Mouse (Mus musculus): ENCODE measurements around the gene Kmt2b. TPM values are rescaled to one million over a fixed set of nuclear protein-coding genes. Genes with fewer than 3 reads are reported as not detected.

Gene Kmt2b
- polyA plus RNA-seq, 1 experiment: 57.7 TPM

GRCm38 (mm10) chr7:30525954-30526353 is 62.6 kb downstream of the Kmt2b start:
- no peak for TF ChIP-seq POLR2A (IDR thresholded peaks at IDR 0.05; ENCODE audit: borderline replicate concordance, insufficient read depth, low read length)
- TF ChIP-seq CTCF (IDR thresholded peaks at IDR 0.05; ENCODE audit: borderline replicate concordance, insufficient read depth, low read depth, low read length): no peak
- 51% methylated on average over 10 of the region's 10 CpGs for WGBS
- Histone ChIP-seq H3K4me3 (replicated peaks; ENCODE audit: insufficient read depth, low read depth, low read length) (no peak overlapping the region), H3K4me1 (ENCODE audit: control insufficient read depth, insufficient read depth, low read length) (peaks cover 10% of the 10 kb centered on the region), H3K27ac (ENCODE audit: insufficient read depth, low read length) (no peak overlapping the region), H3K27me3 (ENCODE audit: control insufficient read depth, insufficient read depth, low read length) (no peaks in the 10 kb centered on the region)
- no peak for DNase-seq

GRCm38 (mm10) chr7:30524487-30524886 is 64.0 kb downstream of the Kmt2b start:
- Histone ChIP-seq H3K27ac (ENCODE audit: insufficient read depth, low read length) (no peak overlapping the region), H3K4me1 (ENCODE audit: control insufficient read depth, insufficient read depth, low read length) (peaks cover 24% of the 10 kb centered on the region), H3K4me3 (replicated peaks; ENCODE audit: insufficient read depth, low read depth, low read length) (no peak overlapping the region), H3K27me3 (ENCODE audit: control insufficient read depth, insufficient read depth, low read length) (no peaks in the 10 kb centered on the region)
- DNase-seq: no peak
- TF ChIP-seq POLR2A (IDR thresholded peaks at IDR 0.05; ENCODE audit: borderline replicate concordance, insufficient read depth, low read length) (no peak), CTCF (IDR thresholded peaks at IDR 0.05; ENCODE audit: borderline replicate concordance, insufficient read depth, low read depth, low read length) (no peak)
- 82% methylated on average over 6 of the region's 6 CpGs for WGBS

- no peak for DNase-seq
- no peak overlapping the region for H3K4me3 ChIP-seq (replicated peaks; ENCODE audit: insufficient read depth, low read depth, low read length)
- no peaks in the 10 kb centered on the region for H3K27me3 ChIP-seq (ENCODE audit: control insufficient read depth, insufficient read depth, low read length)
- WGBS: 85% methylated on average over 10 of the region's 10 CpGs
- TF ChIP-seq CTCF (IDR thresholded peaks at IDR 0.05; ENCODE audit: borderline replicate concordance, insufficient read depth, low read depth, low read length): no peak
- TF ChIP-seq POLR2A (IDR thresholded peaks at IDR 0.05; ENCODE audit: borderline replicate concordance, insufficient read depth, low read length): no peak
- peaks cover 25% of the 10 kb centered on the region for H3K4me1 ChIP-seq (ENCODE audit: control insufficient read depth, insufficient read depth, low read length)
- no peak overlapping the region for H3K27ac ChIP-seq (ENCODE audit: insufficient read depth, low read length)
Measured at GRCm38 (mm10) chr7:30522871-30523270, 65.7 kb downstream of the Kmt2b start.

GRCm38 (mm10) chr7:30520856-30521255 is 67.7 kb downstream of the Kmt2b start:
- DNase-seq: peak; percentile 61 to 69
- H3K4me3 ChIP-seq (replicated peaks; ENCODE audit: insufficient read depth, low read depth, low read length): no peak overlapping the region
- no peaks in the 10 kb centered on the region for H3K27me3 ChIP-seq (ENCODE audit: control insufficient read depth, insufficient read depth, low read length)
- TF ChIP-seq CTCF (IDR thresholded peaks at IDR 0.05; ENCODE audit: borderline replicate concordance, insufficient read depth, low read depth, low read length) (no peak), POLR2A (IDR thresholded peaks at IDR 0.05; ENCODE audit: borderline replicate concordance, insufficient read depth, low read length) (no peak)
- WGBS: 44% methylated on average over 5 of the region's 5 CpGs
- H3K4me1 ChIP-seq (ENCODE audit: control insufficient read depth, insufficient read depth, low read length): peaks cover 25% of the 10 kb centered on the region
- H3K27ac ChIP-seq (ENCODE audit: insufficient read depth, low read length): no peak overlapping the region

- Histone ChIP-seq H3K27me3 (ENCODE audit: control insufficient read depth, insufficient read depth, low read length) (no peaks in the 10 kb centered on the region), H3K4me1 (ENCODE audit: control insufficient read depth, insufficient read depth, low read length) (peaks cover 25% of the 10 kb centered on the region), H3K27ac (ENCODE audit: insufficient read depth, low read length) (no peak overlapping the region), H3K4me3 (replicated peaks; ENCODE audit: insufficient read depth, low read depth, low read length) (no peak overlapping the region)
- no peak for DNase-seq
- 34% methylated on average over 4 of the region's 4 CpGs for WGBS
- TF ChIP-seq CTCF (IDR thresholded peaks at IDR 0.05; ENCODE audit: borderline replicate concordance, insufficient read depth, low read depth, low read length) (no peak), POLR2A (IDR thresholded peaks at IDR 0.05; ENCODE audit: borderline replicate concordance, insufficient read depth, low read length) (no peak)
Measured at GRCm38 (mm10) chr7:30520396-30520795, 68.1 kb downstream of the Kmt2b start.

Other genes with a start within 250 kb of the Kmt2b start
- 20.4 and 22.1 TPM in 2 replicates for gene Lrfn3, start 226.0 kb downstream of the Kmt2b start, polyA plus RNA-seq (2012; rRNA removed)
- gene Tyrobp, start 175.0 kb downstream of the Kmt2b start, polyA plus RNA-seq (2012; rRNA removed): 23.5 and 32.5 TPM in 2 replicates
- 0.34 and 0.84 TPM in 2 replicates for gene Hcst, start 168.9 kb downstream of the Kmt2b start, polyA plus RNA-seq (2012; rRNA removed)
- 5.1 and 5.4 TPM in 2 replicates for gene Nfkbid, start 167.0 kb downstream of the Kmt2b start, polyA plus RNA-seq (2012; rRNA removed)
- gene Aplp1, start 143.2 kb downstream of the Kmt2b start, polyA plus RNA-seq (2012; rRNA removed): 782 and 892 TPM in 2 replicates
- gene Kirrel2, start 131.0 kb downstream of the Kmt2b start, polyA plus RNA-seq (2012; rRNA removed): 2.7 TPM in 2 replicates
- gene Nphs1, start 130.4 kb downstream of the Kmt2b start, polyA plus RNA-seq (2012; rRNA removed): 0.43 and 0.56 TPM in 2 replicates
- gene Prodh2, start 95.1 kb downstream of the Kmt2b start, polyA plus RNA-seq (2012; rRNA removed): not detected in 2 replicates
- 38.5 and 39.8 TPM in 2 replicates for gene Arhgap33, start 53.7 kb downstream of the Kmt2b start, polyA plus RNA-seq (2012; rRNA removed)
- 23.8 and 24.3 TPM in 2 replicates for gene Hspb6, start 36.5 kb downstream of the Kmt2b start, polyA plus RNA-seq (2012; rRNA removed)
- gene Proser3, start 36.4 kb downstream of the Kmt2b start, polyA plus RNA-seq (2012; rRNA removed): 5.6 and 7.4 TPM in 2 replicates
- gene Lin37, start 28.9 kb downstream of the Kmt2b start, polyA plus RNA-seq (2012; rRNA removed): 60.2 and 62.5 TPM in 2 replicates
- gene U2af1l4, start 25.4 kb downstream of the Kmt2b start, polyA plus RNA-seq (2012; rRNA removed): 109 and 117 TPM in 2 replicates
- 11.9 and 12.3 TPM in 2 replicates for gene Gm49396, start 25.4 kb downstream of the Kmt2b start, polyA plus RNA-seq (2012; rRNA removed)
- 147 and 155 TPM in 2 replicates for gene Psenen, start 25.1 kb downstream of the Kmt2b start, polyA plus RNA-seq (2012; rRNA removed)
- 8.3 and 10.1 TPM in 2 replicates for gene Igflr1, start 23.3 kb downstream of the Kmt2b start, polyA plus RNA-seq (2012; rRNA removed)
- not detected in 2 replicates for gene Zbtb32, start 10.2 kb upstream of the Kmt2b start, polyA plus RNA-seq (2012; rRNA removed)
- gene Upk1a, start 24.1 kb upstream of the Kmt2b start, polyA plus RNA-seq (2012; rRNA removed): 2.0 and 2.2 TPM in 2 replicates
- gene Cox6b1, start 37.4 kb upstream of the Kmt2b start, polyA plus RNA-seq (2012; rRNA removed): 1,224 and 1,255 TPM in 2 replicates
- not detected in 2 replicates for gene Etv2, start 47.1 kb upstream of the Kmt2b start, polyA plus RNA-seq (2012; rRNA removed)
- gene Rbm42, start 61.6 kb upstream of the Kmt2b start, polyA plus RNA-seq (2012; rRNA removed): 66.6 and 69.5 TPM in 2 replicates
- gene Haus5, start 76.3 kb upstream of the Kmt2b start, polyA plus RNA-seq (2012; rRNA removed): 16.4 and 17.1 TPM in 2 replicates
- gene Pmis2, start 82.9 kb upstream of the Kmt2b start, polyA plus RNA-seq (2012; rRNA removed): not detected in 2 replicates
- gene 2200002J24Rik, start 110.2 kb upstream of the Kmt2b start, polyA plus RNA-seq (2012; rRNA removed): not detected in 2 replicates
- gene Atp4a, start 123.5 kb upstream of the Kmt2b start, polyA plus RNA-seq (2012; rRNA removed): 0.33 and 0.39 TPM in 2 replicates
- gene Tmem147, start 140.8 kb upstream of the Kmt2b start, polyA plus RNA-seq (2012; rRNA removed): 247 TPM in 2 replicates
- not detected in 2 replicates for gene Gapdhs, start 155.0 kb upstream of the Kmt2b start, polyA plus RNA-seq (2012; rRNA removed)
- 6.3 and 6.9 TPM in 2 replicates for gene Sbsn, start 162.7 kb upstream of the Kmt2b start, polyA plus RNA-seq (2012; rRNA removed)
- 1.4 and 1.8 TPM in 2 replicates for gene Dmkn, start 175.0 kb upstream of the Kmt2b start, polyA plus RNA-seq (2012; rRNA removed)
- not detected in 2 replicates for gene Krtdap, start 199.2 kb upstream of the Kmt2b start, polyA plus RNA-seq (2012; rRNA removed)
- 0.03 TPM in 1 of 2 replicates, not detected in the other for gene Ffar2, start 235.0 kb upstream of the Kmt2b start, polyA plus RNA-seq (2012; rRNA removed)

All from cerebellum, adult 2 months (tissue).